Mouse (Mus musculus): ENCODE measurements at regions not wholly inside any gene's neighbourhood (a gene's known extent, or its start where the extent isn't known, plus 50 kb on each side); places are given as distances from the start of the nearest gene placed in this dataset.

DNA sequence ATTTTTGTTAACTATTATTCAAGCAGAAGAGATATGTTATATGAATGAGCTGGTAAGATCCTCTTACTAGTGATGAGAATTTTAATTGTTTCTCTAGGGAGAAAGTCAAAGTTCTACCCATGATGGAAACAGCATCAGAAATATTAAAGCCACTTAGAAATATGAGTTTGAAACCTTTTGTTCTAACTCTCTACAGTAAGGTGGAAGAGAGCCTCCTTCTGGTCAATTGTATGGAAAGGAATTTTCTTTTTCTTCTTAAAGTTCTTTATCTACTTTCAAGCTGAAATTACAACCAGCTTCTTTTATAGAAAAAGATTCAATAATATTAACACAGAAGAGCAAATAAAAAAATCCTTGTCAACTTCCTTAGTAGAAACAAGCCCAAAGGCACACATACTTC lies 94.4 kb upstream of the E2f7 start:
- TF ChIP-seq CTCF (conservative IDR thresholded peaks at IDR 0.05; ENCODE audit: insufficient read depth, insufficient read length, low read depth, low read length) (no peak), POLR2A (IDR thresholded peaks at IDR 0.05; ENCODE audit: low read depth, low read length) (no peak)

Measured in kidney, adult 2 months (tissue).